Mouse (Mus musculus): ENCODE measurements at regions not wholly inside any gene's neighbourhood (a gene's known extent, or its start where the extent isn't known, plus 50 kb on each side); places are given as distances from the start of the nearest gene placed in this dataset.

GRCm38 (mm10) chr4:40544806-40545205 lies 72.8 kb downstream of the Tmem215 start:
- TF ChIP-seq CTCF (IDR thresholded peaks at IDR 0.05) = no peak
- TF ChIP-seq EP300 (IDR thresholded peaks at IDR 0.05) = no peak

Measured in lung, postnatal 0 days (tissue).